8 mouse cellular contexts compared by ENCODE assay signal in the genomic region with DNA sequence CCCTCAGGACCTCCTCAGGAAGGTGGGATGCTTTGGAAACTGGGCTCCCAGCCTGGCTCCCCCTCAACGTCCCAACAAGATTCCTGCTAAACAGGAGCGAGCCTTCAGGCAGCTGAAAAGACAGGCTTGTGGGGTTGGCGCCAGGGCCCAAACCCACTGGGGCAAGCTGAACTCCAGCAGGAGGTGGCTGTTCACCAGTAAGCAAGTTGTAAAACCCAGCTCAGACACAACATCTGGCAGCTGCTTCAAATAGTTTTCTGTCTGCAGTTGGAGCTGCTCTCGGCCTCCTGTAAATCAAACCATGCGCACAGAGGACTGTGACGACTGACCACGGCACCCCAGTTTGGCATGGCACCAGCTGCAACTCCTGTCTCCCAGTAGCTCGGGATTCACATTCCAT.
DNase-seq lines count a peak whose midpoint lies in the region; ATAC-seq lines count a peak whose summit lies in the region.

No protein-coding gene starts in this region.

- ATAC-seq in erythroblast, adult 5-6 weeks (replicated peaks; ENCODE audit: low FRiP score, poor library complexity, severe bottlenecking), result no peak

- peak; percentile 75 for DNase-seq in ovary, adult 18-20 months (ENCODE audit: low spot score)
- no peak for DNase-seq in ovary, postnatal 14 days (ENCODE audit: low spot score)
- peak; percentile 98 for DNase-seq in heart, adult 11 months
- peak; percentile 51 for DNase-seq in kidney, adult 11 months
- peak; percentile 70 for DNase-seq in mesoderm, embryonic 11.5 days (ENCODE audit: low read depth, low spot score)
- DNase-seq in left cerebral cortex, adult 11 months (ENCODE audit: low spot score), result no peak
- DNase-seq in frontal cortex, postnatal 14 days (ENCODE audit: low spot score in 2 of 2), result no peak

Comparison
In these comparisons a context has a peak if more than half of its experiments do, and no peak if none do; other contexts are left out.
1. DNase-seq: peak in ovary, adult 18-20 months (single experiment), heart, adult 11 months (single experiment), kidney, adult 11 months (single experiment) and mesoderm, embryonic 11.5 days (single experiment); none in ovary, postnatal 14 days (single experiment), left cerebral cortex, adult 11 months (single experiment) and frontal cortex, postnatal 14 days (0 of 2).